Mouse (Mus musculus) heart, embryonic 12.5 days (tissue): ENCODE results near the gene Wbp11. TPM values are rescaled to one million over a fixed set of nuclear protein-coding genes. Genes with fewer than 3 reads are reported as not detected.

ENCODE experiments used
- ATAC-seq: fragments of 200-750 bp; cut with Nextera tagmentation; 2 replicates; pipeline ENCODE4 v1.8.0; 2017; ENCODE audit warnings: moderate TSS enrichment, moderate library complexity; ENCODE audit not compliant: insufficient number of reproducible peaks, low FRiP score
- H3K27ac ChIP-seq: fragments of 300-500 bp; sonication (generic); 2 replicates; pipeline ENCODE4 v1.5.1; 2016; ENCODE audit warnings: mild to moderate bottlenecking, moderate library complexity; ENCODE audit not compliant: poor library complexity, severe bottlenecking
- H3K27me3 ChIP-seq: fragments of 300-500 bp; sonication (generic); replicated peaks from 2 replicates; pipeline ENCODE4 v1.6.1; 2016; ENCODE audit warnings: mild to moderate bottlenecking, moderate library complexity
- H3K36me3 ChIP-seq: fragments of 300-500 bp; sonication (generic); 2 replicates; pipeline ENCODE4 v1.6.1; 2016; ENCODE audit warnings: mild to moderate bottlenecking, moderate library complexity
- H3K4me1 ChIP-seq: fragments of 300-500 bp; sonication (generic); replicated peaks from 2 replicates; pipeline ENCODE4 v1.6.1; 2016; ENCODE audit warnings: mild to moderate bottlenecking
- H3K4me2 ChIP-seq: fragments of 300-500 bp; sonication (generic); 2 replicates; pipeline ENCODE4 v1.6.1; 2016; ENCODE audit warnings: mild to moderate bottlenecking, moderate library complexity
- H3K4me3 ChIP-seq: fragments of 300-500 bp; sonication (generic); 2 replicates; pipeline ENCODE4 v1.5.1; 2016; ENCODE audit warnings: mild to moderate bottlenecking
- H3K9ac ChIP-seq: fragments of 300-500 bp; sonication (generic); 2 replicates; pipeline ENCODE4 v1.6.1; 2016; ENCODE audit warnings: mild to moderate bottlenecking, moderate library complexity
- H3K9me3 ChIP-seq: fragments of 300-500 bp; sonication (generic); replicated peaks from 2 replicates; pipeline ENCODE4 v1.6.1; 2016; ENCODE audit warnings: mild to moderate bottlenecking, moderate library complexity
- WGBS: fragments of 180-500 bp; shearing (Covaris S2); methylation state at CpG from one replicate; pipeline ENCODE4 v1.1.7; 2016; 5-methylcytosine and 5-hydroxymethylcytosine counted together
- polyA plus RNA-seq: library from polyadenylated mRNA; unstranded; fragments of >200 nt; fragmentation: Nextera tagmentation; extraction: Ambion mirVana; gene quantifications from 2 replicates; pipeline ENCODE4 v1.2.1, GENCODE M21; 2016

Wbp11 gene
- polyA plus RNA-seq, 1 experiment from 2014 or later = 90.5 TPM

GRCm38 (mm10) chr6:136855183-136855582 lies 27.1 kb upstream of the Wbp11 start:
- H3K4me1 ChIP-seq = peaks cover 68% of the 10 kb centered on the region
- ATAC-seq = no peak
- no peaks in the 10 kb centered on the region for H3K27me3 ChIP-seq
- H3K9me3 ChIP-seq = no peaks in the 10 kb centered on the region
- peak overlapping the region; percentile 46 for H3K4me3 ChIP-seq
- peak overlapping the region; percentile 67 for H3K4me2 ChIP-seq
- 47% methylated on average over 2 of the region's 2 CpGs for WGBS
- H3K9ac ChIP-seq = peak overlapping the region; percentile 64; the same call in 1 of the 2 replicates
- peak overlapping the region; percentile 90 for H3K27ac ChIP-seq
- peaks cover 10% of the 10 kb centered on the region for H3K36me3 ChIP-seq

DNA sequence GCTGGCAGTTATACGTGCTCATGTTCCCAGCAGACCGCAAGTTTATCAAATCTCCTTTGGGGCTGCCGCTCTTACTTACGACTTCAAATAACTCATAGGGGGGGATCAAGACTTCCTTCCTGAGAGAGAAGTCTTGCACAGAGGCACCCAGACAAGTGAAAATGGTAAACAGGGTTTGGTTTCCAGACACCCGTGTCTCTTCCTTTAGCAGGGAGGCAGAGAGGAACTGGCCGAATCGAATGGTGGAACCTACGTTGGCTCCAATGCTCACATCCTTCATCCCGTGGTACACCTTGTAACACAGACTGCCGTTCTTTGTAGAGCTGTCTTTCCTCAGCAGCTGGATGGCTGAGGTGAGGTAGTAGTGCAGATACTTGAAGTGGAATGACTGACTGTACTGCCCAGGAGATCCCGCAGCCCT lies 26.3 kb upstream of the Wbp11 start:
- no peak overlapping the region for H3K9ac ChIP-seq
- H3K4me3 ChIP-seq = peak overlapping the region; percentile 4; the same call in 1 of the 2 replicates
- no peak for ATAC-seq
- H3K36me3 ChIP-seq = peaks cover 10% of the 10 kb centered on the region
- no peaks in the 10 kb centered on the region for H3K27me3 ChIP-seq
- no peaks in the 10 kb centered on the region for H3K9me3 ChIP-seq
- H3K4me2 ChIP-seq = peak overlapping the region; percentile 67
- H3K27ac ChIP-seq = no peak overlapping the region
- peaks cover 67% of the 10 kb centered on the region for H3K4me1 ChIP-seq
- 75% methylated on average over 11 of the region's 11 CpGs for WGBS

DNA sequence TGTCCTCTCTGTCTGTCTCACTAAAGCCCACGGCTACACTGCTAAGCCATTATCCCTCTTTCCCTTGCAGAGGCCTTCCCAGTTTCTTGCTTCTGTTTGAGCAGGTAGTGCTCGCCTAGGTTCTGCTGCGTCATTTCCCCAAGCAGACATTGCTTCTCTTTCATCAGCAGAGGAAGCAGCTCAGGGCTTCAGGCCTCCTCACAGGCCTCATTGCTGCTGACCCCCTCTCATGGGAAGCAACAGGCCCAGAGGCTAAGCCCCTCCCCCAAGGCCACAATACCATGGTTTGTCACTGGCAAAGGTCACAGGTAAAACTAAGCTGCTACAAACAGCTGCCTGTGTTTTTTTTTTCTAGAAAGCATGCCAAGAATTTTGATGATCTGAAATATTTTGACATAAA lies 24.7 kb upstream of the Wbp11 start:
- WGBS = 66% methylated on average over 3 of the region's 3 CpGs
- Histone ChIP-seq H3K9ac (no peak overlapping the region), H3K27me3 (no peaks in the 10 kb centered on the region), H3K36me3 (peaks cover 25% of the 10 kb centered on the region), H3K4me2 (no peak overlapping the region), H3K9me3 (no peaks in the 10 kb centered on the region), H3K4me3 (no peak overlapping the region), H3K4me1 (peaks cover 53% of the 10 kb centered on the region), H3K27ac (peak overlapping the region; percentile 52)
- ATAC-seq = no peak

GRCm38 (mm10) chr6:136852348-136852747 lies 24.3 kb upstream of the Wbp11 start:
- Histone ChIP-seq H3K4me3 (no peak overlapping the region), H3K9me3 (no peaks in the 10 kb centered on the region), H3K9ac (no peak overlapping the region), H3K4me2 (no peak overlapping the region), H3K27me3 (no peaks in the 10 kb centered on the region), H3K36me3 (peaks cover 25% of the 10 kb centered on the region), H3K27ac (peak overlapping the region; percentile 52; the same call in 1 of the 2 replicates), H3K4me1 (peaks cover 49% of the 10 kb centered on the region)
- WGBS = 85% methylated on average over 4 of the region's 4 CpGs
- no peak for ATAC-seq

- Histone ChIP-seq H3K4me3 (no peak overlapping the region), H3K27ac (no peak overlapping the region)
- ATAC-seq = 0 out of 2 replicates have a peak, but pooled peaks have one; percentile 9
These were observed 22.2 kb upstream of the Wbp11 start for GRCm38 (mm10) chr6:136850267-136850666.

GRCm38 (mm10) chr6:136848971-136849370 lies 20.9 kb upstream of the Wbp11 start:
- H3K9ac ChIP-seq = no peak overlapping the region

More at GRCm38 (mm10) chr6:136850267-136850666, 22.2 kb upstream of the Wbp11 start:
- Histone ChIP-seq H3K27me3 (no peaks in the 10 kb centered on the region), H3K4me1 (peaks cover 32% of the 10 kb centered on the region), H3K36me3 (peaks cover 30% of the 10 kb centered on the region), H3K9ac (no peak overlapping the region), H3K4me2 (no peak overlapping the region), H3K9me3 (no peaks in the 10 kb centered on the region)
- WGBS = 48% methylated on average over 6 of the region's 6 CpGs

DNA sequence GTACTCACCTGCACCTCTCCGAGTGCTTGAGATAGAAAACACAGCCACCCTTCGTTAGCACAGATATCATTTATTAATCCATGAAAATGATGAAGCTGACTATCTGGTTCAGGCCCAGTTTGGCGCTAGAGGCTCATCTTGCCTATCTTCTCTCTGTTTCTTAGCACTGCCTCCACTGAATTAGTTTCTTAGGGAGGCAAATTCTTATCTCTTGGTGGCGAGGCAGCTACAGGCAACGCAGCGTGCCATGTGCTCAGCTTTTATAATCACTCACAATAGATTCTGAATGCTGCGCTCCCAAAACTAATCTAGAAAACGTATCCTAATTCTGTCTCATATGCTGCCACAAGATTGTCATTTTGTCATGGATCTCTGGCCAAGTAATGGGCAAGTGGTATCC lies 20.4 kb upstream of the Wbp11 start:
- no peak for ATAC-seq
- 80% methylated on average over 8 of the region's 8 CpGs for WGBS
- no peak overlapping the region for H3K9ac ChIP-seq

More at GRCm38 (mm10) chr6:136848971-136849370, 20.9 kb upstream of the Wbp11 start:
- peaks cover 22% of the 10 kb centered on the region for H3K4me1 ChIP-seq
- H3K9me3 ChIP-seq = no peaks in the 10 kb centered on the region
- no peak overlapping the region for H3K27ac ChIP-seq
- no peak overlapping the region for H3K4me3 ChIP-seq
- 82% methylated on average over 5 of the region's 5 CpGs for WGBS
- ATAC-seq = no peak
- no peak overlapping the region for H3K4me2 ChIP-seq
- no peaks in the 10 kb centered on the region for H3K27me3 ChIP-seq
- peaks cover 26% of the 10 kb centered on the region for H3K36me3 ChIP-seq

GRCm38 (mm10) chr6:136847790-136848189 lies 19.8 kb upstream of the Wbp11 start:
- Histone ChIP-seq H3K27me3 (no peaks in the 10 kb centered on the region), H3K36me3 (peaks cover 26% of the 10 kb centered on the region), H3K9ac (no peak overlapping the region), H3K4me2 (no peak overlapping the region), H3K4me1 (peaks cover 19% of the 10 kb centered on the region), H3K9me3 (no peaks in the 10 kb centered on the region), H3K27ac (no peak overlapping the region), H3K4me3 (no peak overlapping the region)
- 0 out of 2 replicates have a peak, but pooled peaks have one; percentile 24 for ATAC-seq
- 20% methylated on average over 2 of the region's 2 CpGs for WGBS

More for the DNA sequence above, 20.4 kb upstream of the Wbp11 start:
- H3K36me3 ChIP-seq = peaks cover 26% of the 10 kb centered on the region
- peaks cover 22% of the 10 kb centered on the region for H3K4me1 ChIP-seq
- H3K27me3 ChIP-seq = no peaks in the 10 kb centered on the region
- H3K9me3 ChIP-seq = no peaks in the 10 kb centered on the region
- H3K4me3 ChIP-seq = no peak overlapping the region
- no peak overlapping the region for H3K4me2 ChIP-seq
- H3K27ac ChIP-seq = no peak overlapping the region

- peaks cover 14% of the 10 kb centered on the region; the same call in 1 of the 2 replicates for H3K4me1 ChIP-seq
- no peaks in the 10 kb centered on the region for H3K9me3 ChIP-seq
- no peak for ATAC-seq
- no peaks in the 10 kb centered on the region for H3K27me3 ChIP-seq
- no peak overlapping the region for H3K9ac ChIP-seq
- no peak overlapping the region for H3K4me2 ChIP-seq
- peaks cover 26% of the 10 kb centered on the region for H3K36me3 ChIP-seq
- H3K4me3 ChIP-seq = no peak overlapping the region
- 93% methylated on average over 3 of the region's 3 CpGs for WGBS
- no peak overlapping the region for H3K27ac ChIP-seq
These were observed 19.2 kb upstream of the Wbp11 start for GRCm38 (mm10) chr6:136847267-136847666.

DNA sequence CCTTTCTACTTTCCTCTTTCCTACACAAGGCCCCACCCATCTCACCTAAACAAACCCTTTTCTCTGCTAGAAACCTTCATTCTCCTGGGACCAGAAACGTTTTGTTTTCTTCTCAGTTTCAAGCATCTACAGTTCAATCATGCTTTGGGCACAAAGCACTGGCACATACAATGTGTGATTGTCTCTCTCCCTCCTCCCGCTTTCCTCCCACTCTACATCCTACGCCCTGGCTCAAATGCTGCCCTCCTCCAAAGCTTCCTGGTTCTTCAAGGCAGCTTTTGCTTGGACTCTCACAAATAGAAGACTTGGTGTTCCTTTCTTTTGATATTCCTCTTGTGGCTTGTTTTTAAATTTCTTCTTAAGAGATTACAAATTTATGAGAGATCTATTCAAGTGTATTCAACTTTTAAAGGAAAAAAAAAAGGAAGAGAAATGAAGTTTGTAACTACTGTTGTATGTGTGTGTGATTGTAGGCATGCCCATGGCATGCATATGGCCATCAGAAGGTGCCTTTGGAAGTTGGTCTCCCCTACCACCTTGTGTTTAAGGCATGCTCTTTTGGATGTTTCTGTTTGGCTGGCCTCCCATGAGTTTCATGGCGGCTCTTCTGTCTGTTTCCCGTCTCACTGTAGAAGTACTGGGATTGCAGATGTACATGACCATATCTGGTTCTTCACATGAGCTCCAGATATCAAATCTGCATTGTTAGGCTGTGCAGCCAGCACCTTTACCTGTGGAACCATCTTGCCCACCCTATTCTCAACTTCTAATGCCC lies 17.9 kb upstream of the Wbp11 start:
- 66% methylated on average over 5 of the region's 5 CpGs for WGBS

GRCm38 (mm10) chr6:136844903-136845302 lies 16.9 kb upstream of the Wbp11 start:
- Histone ChIP-seq H3K9me3 (no peaks in the 10 kb centered on the region), H3K27me3 (no peaks in the 10 kb centered on the region), H3K9ac (no peak overlapping the region), H3K4me3 (no peak overlapping the region), H3K4me2 (no peak overlapping the region), H3K27ac (no peak overlapping the region), H3K4me1 (peaks cover 7% of the 10 kb centered on the region; the same call in 1 of the 2 replicates), H3K36me3 (peaks cover 20% of the 10 kb centered on the region)
- no peak for ATAC-seq
- 64% methylated on average over 2 of the region's 2 CpGs for WGBS

More for the DNA sequence above, 17.9 kb upstream of the Wbp11 start:
- H3K36me3 ChIP-seq = peaks cover 20% of the 10 kb centered on the region
- no peak overlapping the region for H3K4me3 ChIP-seq
- H3K27me3 ChIP-seq = no peaks in the 10 kb centered on the region
- ATAC-seq = no peak
- no peak overlapping the region for H3K4me2 ChIP-seq
- H3K9ac ChIP-seq = no peak overlapping the region
- H3K4me1 ChIP-seq = peaks cover 14% of the 10 kb centered on the region; the same call in 1 of the 2 replicates
- H3K27ac ChIP-seq = no peak overlapping the region
- no peaks in the 10 kb centered on the region for H3K9me3 ChIP-seq
